17 mouse cellular contexts compared by ENCODE assay signal in genomic region chr3:144459285-144459697, GRCm38 (mm10).
DNase-seq lines count a peak whose midpoint lies in the region; ATAC-seq and TF ChIP-seq lines count a peak whose summit lies in the region.
"Had no signal": no experiment of that assay in that cellular context is flagged by ENCODE, and none has a peak within 500 bp of the region (broad histone marks: within the 10 kb centered on the region; RNA-seq: fewer than 3 reads in every experiment).

No protein-coding gene starts in this region.

- H3K4me3 ChIP-seq in midbrain, embryonic 14.5 days (replicated peaks; ENCODE audit: low read depth, low read length): no peak overlapping the region
- no peak overlapping the region for H3K4me3 ChIP-seq in layer of hippocampus, adult 2 months

- peak overlapping the region; percentile 5 for H3K4me2 ChIP-seq in midbrain, embryonic 14.5 days (ENCODE audit: low read length)
- H3K4me2 ChIP-seq: heart, embryonic 11.5 days had no signal

- no peak for TF ChIP-seq CTCF in brain, embryonic 14.5 days (IDR thresholded peaks at IDR 0.05; ENCODE audit: borderline replicate concordance, extremely low read depth, insufficient read depth, insufficient read length)
- no peak for TF ChIP-seq CTCF in layer of hippocampus, adult 2 months (conservative IDR thresholded peaks at IDR 0.05)

- H3K9me3 ChIP-seq in midbrain, embryonic 14.5 days (ENCODE audit: control insufficient read depth, low read length): no peaks in the 10 kb centered on the region

- H3K27ac ChIP-seq in midbrain, embryonic 14.5 days (replicated peaks; ENCODE audit: low read depth, low read length): peak overlapping the region; percentile 0; the same call in 1 of the 2 replicates
- H3K27ac ChIP-seq in layer of hippocampus, adult 2 months: no peak overlapping the region

- WGBS in midbrain, embryonic 14.5 days: 55% methylated on average over 8 of the region's 8 CpGs

- peaks cover 5% of the 10 kb centered on the region; the same call in 1 of the 2 replicates for H3K4me1 ChIP-seq in midbrain, embryonic 14.5 days (ENCODE audit: control insufficient read depth, insufficient read depth, low read length)

- no peak overlapping the region for H3K9ac ChIP-seq in midbrain, embryonic 14.5 days (replicated peaks; ENCODE audit: low read length)

- no peaks in the 10 kb centered on the region for H3K27me3 ChIP-seq in midbrain, embryonic 14.5 days (ENCODE audit: control insufficient read depth, insufficient read depth, low read length)

- ATAC-seq in midbrain, embryonic 14.5 days (ENCODE audit: low FRiP score, low TSS enrichment): no peak
- ATAC-seq: forebrain, embryonic 16.5 days had no signal

- no peak for TF ChIP-seq POLR2A in brain, embryonic 14.5 days (IDR thresholded peaks at IDR 0.05; ENCODE audit: borderline replicate concordance, extremely low read depth, insufficient read depth, insufficient read length, poor library complexity, severe bottlenecking)

- H3K36me3 ChIP-seq in midbrain, embryonic 14.5 days (ENCODE audit: control insufficient read depth, insufficient read depth, low read length): peaks cover 15% of the 10 kb centered on the region

- DNase-seq in kidney, postnatal 4 days: peak; percentile 18 to 26
- DNase-seq in kidney, postnatal 25 days: no peak
- peak; percentile 72 for DNase-seq in A20 (ENCODE audit: low read depth, low spot score)
- peak; percentile 55 for DNase-seq in brain, embryonic 14.5 days (ENCODE audit: low read depth)
- DNase-seq in midbrain, embryonic 14.5 days: peak; percentile 49
- no peak for DNase-seq in layer of hippocampus, adult 2 months (ENCODE audit: low spot score in 2 of 2)
- DNase-seq in heart, postnatal 4 days: no peak
- DNase-seq in thymus, postnatal 4 days: no peak
- DNase-seq: cerebellum, adult 11-12 months; gastrocnemius, postnatal 25 days; kidney, adult 11 months; left cerebral cortex, postnatal 4 days; lung, adult 2 months; right cerebral cortex, postnatal 4 days; thymus, postnatal 25 days had no signal

Comparison
In these comparisons a context has a peak if more than half of its experiments do, and no peak if none do; other contexts are left out.
1. DNase-seq: peak in kidney, postnatal 4 days (2 of 2), A20 (single experiment), brain, embryonic 14.5 days (single experiment) and midbrain, embryonic 14.5 days (single experiment); none in kidney, postnatal 25 days (0 of 2), layer of hippocampus, adult 2 months (0 of 2), heart, postnatal 4 days (single experiment) and thymus, postnatal 4 days (single experiment).